7 mouse cellular contexts compared by ENCODE assay signal in genomic region chr2:84677270-84677967, GRCm38 (mm10). TPM values are rescaled to one million over a fixed set of nuclear protein-coding genes. Genes with fewer than 3 reads are reported as not detected.
A peak's percentile ranks its signal among the peaks of the same experiment; 100 is the strongest.
DNase-seq lines count a peak whose midpoint lies in the region; ATAC-seq and TF ChIP-seq lines count a peak whose summit lies in the region.

No protein-coding gene starts in this region.

- no peak for TF ChIP-seq POLR2A in spleen, adult 2 months (IDR thresholded peaks at IDR 0.05; ENCODE audit: low read depth, low read length)

- H3K27ac ChIP-seq in spleen, adult 2 months (ENCODE audit: insufficient read depth, low read length), result peak overlapping the region; percentile 61
- H3K27ac ChIP-seq in embryonic facial prominence, embryonic 11.5 days (replicated peaks; ENCODE audit: low read depth, low read length), result no peak overlapping the region

- no peak for DNase-seq in spleen, adult 2 months (ENCODE audit: low read depth in 1 of 2, low spot score in 2 of 2)
- no peak for DNase-seq in spleen, adult 18-20 months
- DNase-seq in embryonic facial prominence, embryonic 11.5 days (ENCODE audit: low spot score), result peak; percentile 55
- DNase-seq in adrenal gland, postnatal 36 days, result no peak
- DNase-seq in adrenal gland, adult 2 months, result no peak

- 0 out of 2 replicates have a peak, but pooled peaks have one; percentile 0 for TF ChIP-seq CTCF in spleen, adult 2 months (IDR thresholded peaks at IDR 0.05; ENCODE audit: extremely low read depth, insufficient read depth, insufficient read length, insufficient replicate concordance)

- H3K36me3 ChIP-seq in spleen, adult 2 months (ENCODE audit: control insufficient read depth, insufficient read depth, low read length), result peaks cover 12% of the 10 kb centered on the region
- H3K36me3 ChIP-seq in embryonic facial prominence, embryonic 11.5 days (replicated peaks; ENCODE audit: control insufficient read depth, insufficient read depth, low read depth, low read length), result peaks cover 2% of the 10 kb centered on the region; the same call in 1 of the 2 replicates

- peak overlapping the region; percentile 52 for H3K9ac ChIP-seq in embryonic facial prominence, embryonic 11.5 days (replicated peaks; ENCODE audit: low read length)

- H3K27me3 ChIP-seq in spleen, adult 2 months (ENCODE audit: control insufficient read depth, insufficient read depth, low read length), result no peaks in the 10 kb centered on the region
- H3K27me3 ChIP-seq in embryonic facial prominence, embryonic 11.5 days (ENCODE audit: control insufficient read depth, insufficient read depth, low read length), result no peaks in the 10 kb centered on the region

- peak overlapping the region; percentile 58 for H3K4me3 ChIP-seq in spleen, adult 2 months (ENCODE audit: extremely low read depth, insufficient read depth, insufficient read length)
- H3K4me3 ChIP-seq in embryonic facial prominence, embryonic 11.5 days (ENCODE audit: low read depth, low read length), result peak overlapping the region; percentile 58

- no peaks in the 10 kb centered on the region; the same call in 1 of the 2 replicates for H3K4me1 ChIP-seq in spleen, adult 2 months (ENCODE audit: control insufficient read depth, insufficient read depth, insufficient read length)
- H3K4me1 ChIP-seq in embryonic facial prominence, embryonic 11.5 days (ENCODE audit: control insufficient read depth, insufficient read depth, low read length), result no peaks in the 10 kb centered on the region

- no peaks in the 10 kb centered on the region for H3K9me3 ChIP-seq in embryonic facial prominence, embryonic 11.5 days (replicated peaks; ENCODE audit: control insufficient read depth, low read length)

- peak overlapping the region; percentile 68 for H3K4me2 ChIP-seq in embryonic facial prominence, embryonic 11.5 days (ENCODE audit: low read depth, low read length)

- peak; percentile 30 for ATAC-seq in embryonic facial prominence, embryonic 11.5 days (replicated peaks; ENCODE audit: insufficient number of reproducible peaks, low FRiP score, low TSS enrichment, low read depth)
- ATAC-seq in inflammation-experienced regulatory T-cells, adult 6 months, result peak; percentile 5
- ATAC-seq in monocyte, adult 5-6 weeks (replicated peaks; ENCODE audit: insufficient number of reproducible peaks, low FRiP score, low TSS enrichment, poor library complexity, severe bottlenecking), result peak; percentile 32

- WGBS in spleen, adult 2 months, result 9% methylated on average over 22 of the region's 22 CpGs
- 11% methylated on average over 22 of the region's 22 CpGs for WGBS in embryonic facial prominence, embryonic 11.5 days

RNA-seq across cellular contexts. Expression of gene Gm28635, which starts 0.4 kb away (rescaled TPM):
- polyA plus RNA-seq in spleen, adult 2 months (2012; rRNA removed), result not detected in 2 replicates
- not detected in 2 replicates for polyA plus RNA-seq in embryonic facial prominence, embryonic 11.5 days (2014; fragmentation: Nextera tagmentation; extraction: Ambion mirVana)
- not detected for polyA plus RNA-seq in inflammation-experienced regulatory T-cells, adult 6 months (2017; shearing (Covaris generic))
- 4.1 TPM in 1 of 3 replicates, not detected in the others for total RNA-seq in monocyte, adult 5-6 weeks (2017)
- not detected for total RNA-seq in adrenal gland, postnatal 36 days (2021)
- total RNA-seq in adrenal gland, adult 2 months (2021), result not detected
- polyA plus RNA-seq in adrenal gland, adult 2 months (2012; rRNA removed), result not detected in 2 replicates

RNA-seq across cellular contexts. Expression of gene Med19, which starts 0.8 kb away (rescaled TPM):
- 4.9 and 5.0 TPM in 2 replicates for polyA plus RNA-seq in spleen, adult 2 months (2012; rRNA removed)
- polyA plus RNA-seq in embryonic facial prominence, embryonic 11.5 days (2014; fragmentation: Nextera tagmentation; extraction: Ambion mirVana), result 62.1 and 68.2 TPM in 2 replicates
- 10 to 100 TPM; 16.8 to 20.5 (median 18.9) TPM for polyA plus RNA-seq in inflammation-experienced regulatory T-cells, adult 6 months (2017; shearing (Covaris generic))
- total RNA-seq in monocyte, adult 5-6 weeks (2017), result 10.5 to 19.9 TPM (median 11.5 TPM) in 3 replicates
- total RNA-seq in adrenal gland, postnatal 36 days (2021), result 10 to 100 TPM; 25.5 to 26.3 TPM
- 10 to 100 TPM; 24.3 to 24.8 TPM for total RNA-seq in adrenal gland, adult 2 months (2021)
- polyA plus RNA-seq in adrenal gland, adult 2 months (2012; rRNA removed), result 12.3 and 15.1 TPM in 2 replicates

RNA-seq across cellular contexts. Expression of gene Tmx2, which starts 1.5 kb away (rescaled TPM):
- 25.3 and 32.3 TPM in 2 replicates for polyA plus RNA-seq in spleen, adult 2 months (2012; rRNA removed)
- 150 and 152 TPM in 2 replicates for polyA plus RNA-seq in embryonic facial prominence, embryonic 11.5 days (2014; fragmentation: Nextera tagmentation; extraction: Ambion mirVana)
- 100 to 1,000 TPM in 2 of 3 experiments, 10 to 100 TPM in 1; 92.6 to 148 (median 130) TPM for polyA plus RNA-seq in inflammation-experienced regulatory T-cells, adult 6 months (2017; shearing (Covaris generic))
- total RNA-seq in monocyte, adult 5-6 weeks (2017), result 20.9 to 31.5 TPM (median 22.4 TPM) in 3 replicates
- 100 to 1,000 TPM; 138 to 157 TPM for total RNA-seq in adrenal gland, postnatal 36 days (2021)
- 100 to 1,000 TPM; 168 to 175 TPM for total RNA-seq in adrenal gland, adult 2 months (2021)
- 32.0 and 157 TPM in 2 replicates for polyA plus RNA-seq in adrenal gland, adult 2 months (2012; rRNA removed)

RNA-seq across cellular contexts. Expression of gene Selenoh, which starts 6.8 kb away (rescaled TPM):
- 52.6 and 76.8 TPM in 2 replicates for polyA plus RNA-seq in spleen, adult 2 months (2012; rRNA removed)
- polyA plus RNA-seq in embryonic facial prominence, embryonic 11.5 days (2014; fragmentation: Nextera tagmentation; extraction: Ambion mirVana), result 446 and 475 TPM in 2 replicates
- 100 to 1,000 TPM; 113 to 247 (median 134) TPM for polyA plus RNA-seq in inflammation-experienced regulatory T-cells, adult 6 months (2017; shearing (Covaris generic))
- total RNA-seq in monocyte, adult 5-6 weeks (2017), result 34.9 to 47.7 TPM (median 37.5 TPM) in 3 replicates
- 10 to 100 TPM; 27.2 to 47.4 TPM for total RNA-seq in adrenal gland, postnatal 36 days (2021)
- 10 to 100 TPM; 19.2 to 29.8 TPM for total RNA-seq in adrenal gland, adult 2 months (2021)
- polyA plus RNA-seq in adrenal gland, adult 2 months (2012; rRNA removed), result 42.2 and 63.0 TPM in 2 replicates

RNA-seq across cellular contexts. Expression of gene Btbd18, which starts 18.5 kb away (rescaled TPM):
- polyA plus RNA-seq in spleen, adult 2 months (2012; rRNA removed), result not detected in 2 replicates
- 0.07 TPM in 2 replicates for polyA plus RNA-seq in embryonic facial prominence, embryonic 11.5 days (2014; fragmentation: Nextera tagmentation; extraction: Ambion mirVana)
- polyA plus RNA-seq in inflammation-experienced regulatory T-cells, adult 6 months (2017; shearing (Covaris generic)), result under 1 TPM; 0.43 to 0.73 (median 0.64) TPM
- total RNA-seq in monocyte, adult 5-6 weeks (2017), result not detected in 3 replicates
- under 1 TPM in 1 of 2 experiments, not detected in 1; 0.10 TPM for total RNA-seq in adrenal gland, postnatal 36 days (2021)
- under 1 TPM in 1 of 2 experiments, not detected in 1; 0.09 TPM for total RNA-seq in adrenal gland, adult 2 months (2021)
- polyA plus RNA-seq in adrenal gland, adult 2 months (2012; rRNA removed), result 0.03 TPM in 1 of 2 replicates, not detected in the other
